Mouse (Mus musculus) urinary bladder, postnatal 25 days (tissue): ENCODE data around the gene Xpnpep1.

Experiments used
- DNase-seq: peaks from one replicate; pipeline ENCODE4 v3.0.0; 2022; ENCODE audit warnings: low spot score

The Xpnpep1 gene

DNA sequence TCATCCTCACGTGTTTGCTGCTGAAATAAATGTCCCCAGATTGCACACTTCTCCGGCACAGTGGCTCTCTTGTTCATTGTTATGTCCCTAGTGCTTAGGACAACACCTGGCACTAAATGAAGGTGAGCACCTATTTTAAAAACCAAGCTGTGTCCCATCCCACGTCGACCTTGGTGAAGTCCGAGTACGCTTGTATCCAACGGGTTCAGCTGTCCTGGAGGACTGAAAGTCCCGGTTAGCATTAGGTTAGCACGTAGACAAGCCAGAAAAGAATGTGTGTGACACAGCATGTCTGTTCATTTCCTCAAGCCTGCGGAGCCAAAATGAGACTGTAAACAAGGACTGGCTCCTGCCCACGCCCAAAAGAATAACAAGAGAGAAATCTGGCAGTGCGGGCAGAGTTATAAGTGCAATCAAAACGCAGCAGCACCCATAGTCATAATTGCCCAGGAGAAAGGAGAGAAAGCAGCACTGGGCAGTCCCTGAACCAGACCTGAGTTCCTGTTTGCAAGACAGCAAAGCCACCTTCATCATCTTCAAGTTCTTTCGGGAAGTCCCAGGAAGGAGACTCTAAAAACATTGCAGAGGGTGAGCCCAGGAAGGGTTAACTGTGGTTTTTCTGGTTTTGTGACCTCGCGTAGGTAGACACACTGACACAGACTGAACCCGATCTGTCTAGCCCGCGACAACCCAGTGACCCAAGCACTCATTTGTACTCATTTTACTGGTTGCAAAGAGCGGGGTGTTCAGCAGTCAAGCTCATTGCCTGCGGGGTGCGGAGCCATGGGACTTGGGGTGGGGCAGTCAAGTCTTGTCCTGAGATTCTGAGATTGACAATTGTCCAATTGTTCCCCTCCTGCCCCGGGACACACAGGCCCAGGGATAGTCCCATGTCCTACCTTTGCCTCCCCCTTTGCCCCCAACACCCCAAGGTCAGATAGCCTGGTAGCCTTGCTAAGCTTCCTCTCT, at the start of gene Xpnpep1:
Gene Xpnpep1, minus strand, starts transcription at position 51 of the 969 bp plus-strand sequence.
- no peak for DNase-seq

GRCm38 (mm10) chr19:53087268-53088143, 47.5 kb upstream of the Xpnpep1 start:
- no peak for DNase-seq

GRCm38 (mm10) chr19:53086861-53087260, 46.8 kb upstream of the Xpnpep1 start:
- no peak for DNase-seq

DNA sequence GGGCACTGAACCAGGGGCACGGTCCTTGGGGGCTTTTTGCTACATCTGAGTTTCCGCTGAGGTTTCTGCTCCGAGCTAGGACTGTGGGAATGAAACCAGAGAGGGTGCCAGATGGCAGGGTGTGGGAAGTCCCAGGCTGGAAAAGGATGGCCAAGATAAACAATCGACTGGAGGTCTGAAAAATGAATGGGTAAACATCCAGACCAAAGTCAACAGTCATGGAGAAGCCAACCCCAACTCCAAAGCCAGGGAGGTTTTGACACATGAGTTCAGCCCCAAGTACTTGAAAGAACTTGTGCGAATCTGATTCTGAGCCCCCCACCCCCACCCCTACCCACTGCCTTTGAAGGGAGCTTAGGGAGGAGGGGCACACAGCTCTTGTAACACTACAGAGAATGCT, 44.7 kb upstream of the Xpnpep1 start:
- DNase-seq, result no peak

DNA sequence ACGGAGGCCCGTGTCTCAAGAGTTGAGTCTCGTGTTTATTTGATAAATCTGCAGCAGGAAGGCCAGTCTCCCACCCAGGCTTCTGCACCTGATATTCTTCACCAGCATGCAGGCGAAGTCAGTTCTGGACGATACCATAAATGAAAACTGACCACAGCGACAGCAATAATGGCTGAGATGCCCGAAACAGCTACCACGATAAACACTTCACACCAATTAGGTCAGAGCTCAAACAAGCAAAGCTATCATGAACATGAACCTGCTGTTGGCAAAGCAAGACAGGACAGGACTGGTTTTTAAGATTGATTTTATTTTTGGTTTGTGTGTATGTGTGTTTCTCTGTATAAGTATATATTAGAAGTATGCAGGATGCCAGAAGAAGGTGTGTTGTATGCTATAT, 42.8 kb upstream of the Xpnpep1 start:
- DNase-seq, result no peak

- no peak for DNase-seq
These were observed 41.3 kb upstream of the Xpnpep1 start for GRCm38 (mm10) chr19:53081339-53081738.

GRCm38 (mm10) chr19:53080921-53081320, 40.9 kb upstream of the Xpnpep1 start:
- no peak for DNase-seq

DNA sequence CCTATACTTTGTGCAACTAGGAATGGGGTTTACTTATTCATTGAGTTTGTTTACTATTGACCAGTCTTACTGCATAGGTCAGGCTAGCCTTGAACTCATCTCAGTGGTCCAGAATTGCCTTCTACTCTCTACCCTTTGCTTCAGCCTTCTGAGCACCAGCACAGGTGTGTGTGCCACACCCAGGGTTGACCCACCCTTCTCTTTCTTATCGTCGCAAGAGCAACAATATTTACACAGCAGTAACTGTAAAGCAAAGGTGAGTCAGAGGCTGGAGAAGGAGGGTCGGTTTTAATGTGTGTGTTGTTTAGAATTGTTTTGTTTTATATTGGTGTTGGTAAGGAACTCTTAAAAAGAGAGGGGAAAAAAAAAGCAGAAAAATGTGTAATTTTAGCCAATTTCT, 40.5 kb upstream of the Xpnpep1 start:
- DNase-seq, result no peak

GRCm38 (mm10) chr19:53080026-53080425, 40.0 kb upstream of the Xpnpep1 start:
- no peak for DNase-seq

DNA sequence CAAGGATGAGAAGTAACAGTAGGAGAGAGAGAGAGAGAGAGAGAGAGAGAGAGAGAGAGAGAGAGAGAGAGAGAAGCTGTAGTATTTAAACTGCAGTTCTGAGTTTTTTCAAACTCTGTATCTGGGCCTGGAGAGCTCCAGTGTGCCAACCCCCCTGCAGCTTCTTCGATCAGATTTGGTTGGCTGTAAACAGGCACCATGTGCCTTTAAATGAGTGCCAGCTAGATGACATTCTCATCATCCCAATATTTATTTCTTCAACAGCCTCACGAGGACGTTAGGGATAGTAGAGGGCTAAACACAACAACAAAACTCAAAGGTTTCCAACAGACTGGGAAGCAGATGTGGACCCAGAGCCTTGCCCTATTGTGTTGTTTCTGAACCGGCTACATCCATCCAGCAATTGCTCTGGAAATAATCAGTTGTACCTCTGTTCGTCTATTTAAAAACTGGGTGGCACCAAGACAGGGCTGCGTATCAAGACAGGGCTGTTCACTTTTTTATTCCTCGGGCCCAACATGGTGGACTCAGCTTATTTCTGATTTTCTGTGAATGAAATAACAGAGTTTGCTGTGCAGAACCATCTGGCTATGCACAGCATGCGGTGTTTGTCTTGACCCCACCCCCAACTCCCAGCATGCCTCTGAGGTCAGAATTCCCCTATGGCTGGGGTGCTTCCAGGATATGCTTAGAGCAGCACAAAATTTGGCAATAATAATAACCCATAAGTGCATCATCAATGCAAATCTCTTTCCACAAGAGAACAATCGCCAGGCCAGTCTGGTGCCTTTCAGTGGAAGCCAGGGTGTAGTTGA, 38.5 kb upstream of the Xpnpep1 start:
- DNase-seq, result no peak

DNA sequence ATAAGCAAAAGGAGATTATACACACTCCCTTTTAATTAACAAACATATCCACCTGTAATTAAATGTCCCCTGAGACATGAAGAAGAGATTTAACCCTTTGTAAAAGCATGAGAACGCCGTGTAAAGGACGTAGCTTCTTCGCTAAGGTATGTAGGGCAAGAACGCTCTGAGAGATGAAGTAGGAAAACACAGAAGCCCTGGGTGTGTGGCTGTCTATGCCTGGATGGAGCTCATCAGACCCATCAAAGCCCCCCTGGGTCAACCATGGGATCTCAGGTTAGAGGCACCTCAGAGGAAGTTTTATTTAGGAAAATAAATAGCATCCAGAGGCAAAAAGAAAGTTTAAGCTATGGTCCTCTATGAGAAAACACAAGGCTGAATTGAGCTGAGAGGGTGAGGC, 37.3 kb upstream of the Xpnpep1 start:
- DNase-seq, result no peak

GRCm38 (mm10) chr19:53076238-53076981, 36.4 kb upstream of the Xpnpep1 start:
- DNase-seq, result no peak

- no peak for DNase-seq
These were observed 35.9 kb upstream of the Xpnpep1 start for GRCm38 (mm10) chr19:53075896-53076237.

- no peak for DNase-seq
These were observed 35.1 kb upstream of the Xpnpep1 start for GRCm38 (mm10) chr19:53074899-53075722.

GRCm38 (mm10) chr19:53073521-53073920, 33.5 kb upstream of the Xpnpep1 start:
- DNase-seq, result no peak

GRCm38 (mm10) chr19:53072406-53072805, 32.4 kb upstream of the Xpnpep1 start:
- no peak for DNase-seq

- DNase-seq, result no peak
These were observed 31.6 kb upstream of the Xpnpep1 start for GRCm38 (mm10) chr19:53071651-53072050.

DNA sequence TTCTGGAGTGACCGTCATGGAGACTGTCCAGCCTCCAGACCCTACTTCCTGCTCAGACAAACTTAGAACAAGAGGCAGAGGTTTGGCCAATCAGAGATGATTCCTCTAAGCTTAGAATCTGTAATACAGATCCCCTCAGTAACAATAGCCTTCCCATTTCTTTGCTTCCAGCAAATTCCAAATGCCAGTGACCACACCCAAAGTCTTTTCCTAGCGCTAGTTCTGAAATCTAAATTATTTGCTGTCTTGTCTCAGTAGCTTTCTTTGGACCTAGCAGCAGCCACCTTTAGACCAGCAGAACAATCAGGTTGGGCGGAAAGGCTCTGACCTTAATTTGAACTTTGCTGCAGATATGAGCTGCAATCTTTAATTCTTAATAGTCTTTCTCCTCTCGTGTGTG, 30.9 kb upstream of the Xpnpep1 start:
- DNase-seq, result no peak

DNA sequence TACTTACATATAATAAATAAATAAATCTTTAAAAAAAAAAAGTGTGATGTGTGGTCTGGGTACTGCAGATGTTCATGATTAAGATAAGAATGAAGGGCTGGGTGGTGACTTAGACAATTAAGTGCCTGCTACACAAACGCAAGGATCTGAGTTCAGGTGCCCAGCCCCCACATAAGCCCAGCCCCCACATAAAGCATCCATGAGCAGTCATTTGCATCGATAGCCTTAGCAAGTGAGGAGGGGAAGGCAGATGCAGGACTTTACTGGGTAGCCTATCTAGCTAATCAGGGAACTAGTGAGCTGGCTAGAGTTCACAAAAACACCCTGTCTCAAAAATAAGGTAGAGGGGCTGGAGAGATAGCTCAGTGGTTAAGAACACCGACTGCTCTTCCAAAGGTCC, 29.4 kb upstream of the Xpnpep1 start:
- no peak for DNase-seq

GRCm38 (mm10) chr19:53066934-53067333, 26.9 kb upstream of the Xpnpep1 start:
- DNase-seq, result no peak
